Mouse (Mus musculus) liver, adult 2 months (tissue): Measurements from ENCODE around the gene Lbx2. TPM values are rescaled to one million over a fixed set of nuclear protein-coding genes. Genes with fewer than 3 reads are reported as not detected.

Source experiments
- DNase-seq: peaks from one replicate; pipeline ENCODE4 v3.0.0-alpha.2; 2011; ENCODE audit warnings: low read depth, low spot score; ENCODE audit errors: extremely low read depth
- H3K27ac ChIP-seq: fragments of 200-500 bp; replicated peaks from 2 replicates; pipeline ENCODE4 v1.5.1; 2012; ENCODE audit warnings: low read depth, mild to moderate bottlenecking, control low read depth, inconsistent platforms, low read length; ENCODE audit not compliant: insufficient read depth
- H3K27me3 ChIP-seq: fragments of 200-500 bp; 2 replicates; pipeline ENCODE4 v1.6.1; 2012; ENCODE audit warnings: mild to moderate bottlenecking, moderate library complexity, low read length, inconsistent platforms; ENCODE audit not compliant: control insufficient read depth, insufficient read depth
- H3K36me3 ChIP-seq: fragments of 200-500 bp; 2 replicates; pipeline ENCODE4 v1.6.1; 2012; ENCODE audit warnings: low read length, inconsistent platforms; ENCODE audit not compliant: control insufficient read depth, insufficient read depth
- H3K4me1 ChIP-seq: fragments of 200-500 bp; 2 replicates; pipeline ENCODE4 v1.6.1; 2011; ENCODE audit warnings: low read length; ENCODE audit not compliant: control insufficient read depth, insufficient read depth
- H3K4me3 ChIP-seq: fragments of 200-500 bp; 2 replicates; pipeline ENCODE4 v1.5.1; 2011; ENCODE audit warnings: low read depth, mild to moderate bottlenecking, control low read depth, low read length, moderate library complexity; ENCODE audit not compliant: insufficient read depth
- H3K79me2 ChIP-seq: fragments of 200-500 bp; 2 replicates; pipeline ENCODE4 v1.6.1; 2012; ENCODE audit warnings: inconsistent platforms, mild to moderate bottlenecking, low read length, moderate library complexity; ENCODE audit not compliant: control insufficient read depth, insufficient read depth
- H3K9ac ChIP-seq: fragments of 200-500 bp; 2 replicates; pipeline ENCODE4 v1.6.1; 2012; ENCODE audit warnings: low read depth, mild to moderate bottlenecking, control low read depth, inconsistent platforms, low read length
- CTCF ChIP-seq: fragments of 200-500 bp; IDR thresholded peaks from 2 replicates; pipeline ENCODE4 v1.5.1; 2011; ENCODE audit warnings: low read depth, low read length, control low read depth
- POLR2A ChIP-seq: fragments of 200-500 bp; IDR thresholded peaks from 2 replicates; pipeline ENCODE4 v1.6.1; 2011; ENCODE audit warnings: low read length, control low read depth; ENCODE audit not compliant: insufficient read depth; ENCODE audit errors: extremely low read depth
- WGBS: fragments of 180-500 bp; shearing (Covaris S2); methylation state at CpG from one replicate; pipeline ENCODE4 v1.1.7; 2018; 5-methylcytosine and 5-hydroxymethylcytosine counted together
- polyA plus RNA-seq: library from polyadenylated mRNA; depleted of rRNA; stranded (reverse); fragments of >200 nt; gene quantifications from 2 replicates; pipeline ENCODE4 v1.2.3, GENCODE M21; 2012
- total RNA-seq: library from RNA; depleted of rRNA; stranded (reverse); fragments of >200 nt; gene quantifications from 2 replicates; pipeline ENCODE4 v1.2.3, GENCODE M21; 2014

Lbx2 gene
- total and polyA plus RNA-seq, 2 experiments, result 0.34 to 0.65 TPM

DNA sequence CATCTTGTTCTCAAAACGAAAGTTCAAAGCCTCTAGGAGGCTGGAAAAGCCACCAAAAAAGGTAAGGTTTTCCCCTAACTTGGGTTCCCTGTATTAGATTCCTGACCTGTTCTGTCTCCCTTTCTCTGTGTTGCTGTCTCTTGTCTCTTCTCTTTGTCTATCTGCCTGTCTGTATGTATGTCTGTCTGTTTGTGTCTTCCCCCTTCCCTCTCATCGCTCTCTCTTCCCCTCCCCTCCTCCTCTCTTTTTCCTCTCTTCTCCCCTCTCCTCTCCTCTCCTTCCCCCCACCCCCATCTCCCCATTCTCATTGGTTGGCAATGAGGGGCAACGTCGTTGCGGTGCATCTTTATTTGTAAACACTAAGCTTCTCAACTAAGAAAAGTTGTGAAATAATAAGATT, 39.2 kb downstream of the Lbx2 start, which contains the start of gene Ino80b:
Gene Ino80b, minus strand, starts transcription at position 101 of the 400 bp plus-strand sequence.
- H3K4me1 ChIP-seq, result peaks cover 7% of the 10 kb centered on the region
- no peak for TF ChIP-seq CTCF
- TF ChIP-seq POLR2A, result no peak
- H3K27ac ChIP-seq, result peak within 1 kb of the TSS; percentile 66
- no peaks in the 10 kb centered on the region for H3K79me2 ChIP-seq
- no peaks in the 10 kb centered on the region for H3K27me3 ChIP-seq
- peak within 1 kb of the TSS; percentile 97 for H3K4me3 ChIP-seq
- no peaks in the 10 kb centered on the region; the same call in 1 of the 2 replicates for H3K36me3 ChIP-seq
- no peak for DNase-seq
- peak within 1 kb of the TSS; percentile 96 for H3K9ac ChIP-seq
- WGBS, result 20% methylated on average over 5 of the region's 5 CpGs

GRCm38 (mm10) chr6:83127419-83127818, 41.3 kb downstream of the Lbx2 start:
- no peak for DNase-seq
- Histone ChIP-seq H3K4me3 (no peak overlapping the region), H3K27ac (no peak overlapping the region), H3K4me1 (peaks cover 10% of the 10 kb centered on the region), H3K36me3 (no peaks in the 10 kb centered on the region; the same call in 1 of the 2 replicates), H3K79me2 (no peaks in the 10 kb centered on the region), H3K9ac (no peak overlapping the region), H3K27me3 (no peaks in the 10 kb centered on the region)
- 96% methylated on average over 5 of the region's 5 CpGs for WGBS
- TF ChIP-seq POLR2A (no peak), CTCF (no peak; the same call in 1 of the 2 replicates)

DNA sequence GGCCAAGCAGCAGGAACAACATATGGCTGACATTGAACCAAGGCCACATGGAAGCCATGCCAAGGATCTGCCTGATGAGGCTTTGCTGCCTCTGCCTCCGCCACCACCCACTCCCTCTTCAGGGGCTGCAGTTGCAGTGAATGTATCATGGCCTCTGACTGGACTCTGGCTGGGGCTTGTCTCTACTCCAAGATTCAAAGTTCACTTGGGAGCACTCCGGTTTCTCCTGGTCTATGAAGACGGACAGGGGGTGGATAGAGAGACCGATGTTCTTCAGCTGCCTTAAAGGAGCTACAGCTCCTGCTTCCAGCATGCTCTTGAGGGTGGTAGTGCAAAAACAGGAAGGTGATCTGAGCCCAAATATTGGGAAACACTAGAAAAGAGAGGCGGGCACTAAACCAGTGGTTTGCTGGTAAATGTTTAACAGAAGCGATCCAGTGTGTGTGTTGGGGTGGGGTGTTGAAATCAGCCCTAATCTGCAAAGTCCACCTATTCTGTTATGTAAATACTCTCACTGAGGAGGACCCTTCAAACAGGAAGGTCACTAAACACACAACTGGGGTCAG, 45.4 kb downstream of the Lbx2 start:
- TF ChIP-seq CTCF, result no peak
- TF ChIP-seq POLR2A, result no peak
- DNase-seq, result peak; percentile 98
- Histone ChIP-seq H3K36me3 (no peaks in the 10 kb centered on the region), H3K9ac (peak overlapping the region; percentile 31), H3K27ac (peak overlapping the region; percentile 69), H3K4me1 (peaks cover 19% of the 10 kb centered on the region), H3K27me3 (no peaks in the 10 kb centered on the region), H3K4me3 (no peak overlapping the region), H3K79me2 (no peaks in the 10 kb centered on the region)
- WGBS, result 14% methylated on average over 6 of the region's 6 CpGs

DNA sequence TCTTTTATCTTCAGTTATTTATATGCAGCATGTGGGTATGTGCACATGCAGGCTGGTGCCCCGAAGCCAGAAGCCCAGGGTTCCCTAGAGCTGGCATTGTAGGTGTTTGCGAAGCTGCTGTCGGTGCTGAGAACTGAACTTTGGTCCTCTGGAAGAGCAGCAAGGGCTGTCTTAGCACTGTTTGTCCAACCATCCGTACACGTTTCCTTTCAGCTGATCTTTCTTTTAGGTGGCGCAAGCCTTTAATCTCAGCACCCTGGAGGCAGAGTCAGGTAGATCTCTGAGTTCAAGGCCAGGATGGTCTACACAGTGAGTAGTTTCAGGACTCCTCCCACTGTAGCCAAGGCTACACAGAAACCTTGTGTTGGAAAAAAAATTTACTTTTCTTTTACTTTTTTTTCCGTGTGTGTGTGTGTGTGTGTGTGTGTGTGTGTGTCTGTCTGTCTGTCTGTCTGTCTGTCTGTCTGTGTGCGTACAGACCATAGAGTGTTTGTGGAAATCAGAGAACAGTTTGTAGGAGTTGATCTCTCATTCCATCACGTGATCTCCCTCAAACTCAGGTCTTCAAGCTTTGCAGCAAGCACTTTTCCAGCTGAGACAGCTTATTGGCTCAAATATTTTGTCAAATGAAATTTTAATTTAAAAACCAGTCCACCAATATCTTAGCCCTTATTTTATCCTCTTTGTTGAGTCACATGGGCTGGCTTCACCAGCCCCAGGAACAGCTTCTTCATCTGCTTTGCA, 46.2 kb downstream of the Lbx2 start:
- H3K4me3 ChIP-seq, result no peak overlapping the region
- H3K27me3 ChIP-seq, result no peaks in the 10 kb centered on the region
- 30% methylated on average over 9 of the region's 9 CpGs for WGBS
- TF ChIP-seq POLR2A, result no peak
- TF ChIP-seq CTCF, result no peak
- peak; percentile 97 for DNase-seq
- no peaks in the 10 kb centered on the region for H3K79me2 ChIP-seq
- peaks cover 19% of the 10 kb centered on the region for H3K4me1 ChIP-seq
- no peak overlapping the region for H3K9ac ChIP-seq
- H3K27ac ChIP-seq, result peak overlapping the region; percentile 60
- no peaks in the 10 kb centered on the region for H3K36me3 ChIP-seq

DNA sequence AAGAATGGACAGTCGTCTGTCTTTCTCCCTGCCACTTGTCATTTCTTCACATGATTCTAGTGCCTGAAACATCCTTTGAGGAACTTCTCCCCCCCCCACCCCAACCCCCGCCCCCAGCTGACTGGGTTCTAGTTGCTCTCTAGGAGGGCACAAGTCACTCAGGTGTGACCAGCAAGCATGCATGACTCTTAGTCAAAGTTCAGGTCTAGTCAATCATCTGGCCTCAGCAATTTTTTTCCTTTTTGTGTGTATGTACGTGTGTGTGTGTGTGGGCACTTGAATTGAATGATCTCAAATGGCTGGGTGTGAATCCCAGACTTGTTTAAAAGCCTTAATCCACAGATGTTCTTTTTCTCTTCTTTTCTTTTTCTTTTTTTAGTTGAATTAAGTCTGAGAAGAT, 48.1 kb downstream of the Lbx2 start:
- 54% methylated on average over 3 of the region's 3 CpGs for WGBS
- TF ChIP-seq CTCF (no peak), POLR2A (no peak)
- H3K4me3 ChIP-seq, result no peak overlapping the region
- no peaks in the 10 kb centered on the region for H3K36me3 ChIP-seq
- peak; percentile 49 for DNase-seq
- H3K27ac ChIP-seq, result no peak overlapping the region
- no peak overlapping the region for H3K9ac ChIP-seq
- H3K4me1 ChIP-seq, result peaks cover 26% of the 10 kb centered on the region
- no peaks in the 10 kb centered on the region; the same call in 1 of the 2 replicates for H3K79me2 ChIP-seq
- no peaks in the 10 kb centered on the region for H3K27me3 ChIP-seq
